Mouse (Mus musculus): ENCODE data around the gene Kif14. TPM values are rescaled to one million over a fixed set of nuclear protein-coding genes. Genes with fewer than 3 reads are reported as not detected.

Kif14 gene
- polyA plus RNA-seq, 1 experiment = 0.50 TPM

DNA sequence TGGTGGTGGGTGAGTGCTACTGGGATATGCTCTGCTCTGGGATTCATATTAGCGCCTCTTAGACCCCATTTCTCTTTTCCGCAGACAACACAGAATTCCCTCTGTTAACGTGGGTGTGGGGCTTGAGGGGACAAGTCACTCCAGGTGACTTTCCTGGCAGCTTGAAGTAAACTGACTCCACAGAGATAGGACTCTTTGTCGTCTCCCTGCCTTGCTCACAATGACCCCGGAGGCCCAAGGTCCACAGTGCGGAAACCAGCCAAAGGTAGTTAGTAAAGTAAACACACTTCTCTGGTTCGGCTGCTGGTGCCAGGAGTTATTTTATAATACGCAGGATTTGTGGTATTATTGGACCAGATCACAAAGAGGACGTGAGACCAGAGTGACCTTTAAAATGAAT, 23.3 kb upstream of the Kif14 start:
- no peak overlapping the region for H3K4me3 ChIP-seq (ENCODE audit: extremely low read depth, insufficient read depth, insufficient read length)
- no peak for DNase-seq (ENCODE audit: low read depth in 1 of 2, low spot score in 2 of 2)
- H3K27me3 ChIP-seq (ENCODE audit: control insufficient read depth, insufficient read depth, low read length) = no peaks in the 10 kb centered on the region
- no peaks in the 10 kb centered on the region for H3K4me1 ChIP-seq (ENCODE audit: control insufficient read depth, insufficient read depth, insufficient read length)
- H3K36me3 ChIP-seq (ENCODE audit: control insufficient read depth, insufficient read depth, low read length) = peaks cover 6% of the 10 kb centered on the region; the same call in 1 of the 2 replicates
- H3K27ac ChIP-seq (ENCODE audit: insufficient read depth, low read length) = no peak overlapping the region
- no peak for TF ChIP-seq CTCF (IDR thresholded peaks at IDR 0.05; ENCODE audit: extremely low read depth, insufficient read depth, insufficient read length, insufficient replicate concordance)
- no peak for TF ChIP-seq POLR2A (IDR thresholded peaks at IDR 0.05; ENCODE audit: low read depth, low read length)
- 90% methylated on average over 9 of the region's 9 CpGs for WGBS

DNA sequence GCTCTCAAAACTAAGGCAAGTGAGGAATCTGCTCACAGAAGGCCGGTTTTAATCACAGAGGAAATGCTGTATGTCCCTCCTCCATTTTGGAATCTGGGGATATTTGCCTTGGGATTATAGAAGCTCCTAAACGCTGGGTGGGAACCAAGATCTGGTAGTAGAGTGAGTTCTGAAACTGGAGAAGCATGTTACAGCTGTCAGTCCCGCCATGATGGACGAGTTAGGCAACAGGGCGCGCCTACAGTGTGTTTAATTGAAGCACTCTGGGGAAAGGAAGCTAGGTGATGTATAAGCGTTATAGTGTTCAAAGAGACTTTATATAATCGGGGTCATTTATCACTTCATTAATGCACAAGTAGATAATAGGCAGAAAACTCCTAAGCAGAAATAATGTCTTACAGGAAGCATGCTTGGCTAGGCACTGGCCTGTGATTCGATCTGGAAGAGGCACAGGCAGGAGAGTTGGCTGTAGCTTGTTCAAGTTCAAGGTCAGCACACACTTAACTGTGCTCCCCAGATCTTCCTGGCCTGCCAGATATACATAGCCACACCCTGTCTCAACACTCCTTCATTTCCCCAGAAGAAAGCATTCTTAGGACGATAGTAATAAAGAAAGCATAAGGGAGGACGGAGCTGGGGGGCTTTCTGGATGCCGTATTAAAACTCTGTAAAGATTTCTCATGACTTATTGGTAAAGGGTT, 21.4 kb upstream of the Kif14 start:
- Histone ChIP-seq H3K4me3 (ENCODE audit: extremely low read depth, insufficient read depth, insufficient read length) (no peak overlapping the region), H3K27ac (ENCODE audit: insufficient read depth, low read length) (no peak overlapping the region), H3K27me3 (ENCODE audit: control insufficient read depth, insufficient read depth, low read length) (no peaks in the 10 kb centered on the region), H3K36me3 (ENCODE audit: control insufficient read depth, insufficient read depth, low read length) (peaks cover 3% of the 10 kb centered on the region; the same call in 1 of the 2 replicates), H3K4me1 (ENCODE audit: control insufficient read depth, insufficient read depth, insufficient read length) (no peaks in the 10 kb centered on the region)
- DNase-seq (ENCODE audit: low read depth in 1 of 2, low spot score in 2 of 2) = no peak
- TF ChIP-seq POLR2A (IDR thresholded peaks at IDR 0.05; ENCODE audit: low read depth, low read length) (no peak), CTCF (IDR thresholded peaks at IDR 0.05; ENCODE audit: extremely low read depth, insufficient read depth, insufficient read length, insufficient replicate concordance) (no peak)
- 84% methylated on average over 12 of the region's 12 CpGs for WGBS

DNA sequence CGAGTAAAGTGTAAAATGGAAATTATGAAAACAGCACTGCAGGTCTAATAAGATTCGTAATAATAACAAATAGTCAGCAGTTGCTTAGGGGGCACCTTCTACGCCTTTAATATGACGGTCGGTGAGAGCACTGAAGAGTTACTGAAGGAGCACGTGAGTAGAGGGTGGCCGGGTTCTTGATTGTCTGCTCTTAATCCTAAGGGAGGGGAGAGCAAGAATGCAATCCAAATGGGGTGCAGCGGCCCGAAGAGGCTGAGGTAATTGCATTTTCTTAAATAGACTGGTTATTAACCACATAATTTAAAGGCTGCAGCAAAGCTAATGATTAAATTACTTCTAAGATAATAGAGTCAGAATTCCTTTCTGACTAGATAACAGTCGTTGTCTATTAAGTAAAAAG, 19.2 kb upstream of the Kif14 start:
- Histone ChIP-seq H3K4me3 (ENCODE audit: extremely low read depth, insufficient read depth, insufficient read length) (no peak overlapping the region), H3K27me3 (ENCODE audit: control insufficient read depth, insufficient read depth, low read length) (no peaks in the 10 kb centered on the region), H3K27ac (ENCODE audit: insufficient read depth, low read length) (no peak overlapping the region), H3K4me1 (ENCODE audit: control insufficient read depth, insufficient read depth, insufficient read length) (no peaks in the 10 kb centered on the region), H3K36me3 (ENCODE audit: control insufficient read depth, insufficient read depth, low read length) (no peaks in the 10 kb centered on the region)
- DNase-seq (ENCODE audit: low read depth in 1 of 2, low spot score in 2 of 2) = no peak
- 89% methylated on average over 10 of the region's 10 CpGs for WGBS
- no peak for TF ChIP-seq POLR2A (IDR thresholded peaks at IDR 0.05; ENCODE audit: low read depth, low read length)
- TF ChIP-seq CTCF (IDR thresholded peaks at IDR 0.05; ENCODE audit: extremely low read depth, insufficient read depth, insufficient read length, insufficient replicate concordance) = no peak

DNA sequence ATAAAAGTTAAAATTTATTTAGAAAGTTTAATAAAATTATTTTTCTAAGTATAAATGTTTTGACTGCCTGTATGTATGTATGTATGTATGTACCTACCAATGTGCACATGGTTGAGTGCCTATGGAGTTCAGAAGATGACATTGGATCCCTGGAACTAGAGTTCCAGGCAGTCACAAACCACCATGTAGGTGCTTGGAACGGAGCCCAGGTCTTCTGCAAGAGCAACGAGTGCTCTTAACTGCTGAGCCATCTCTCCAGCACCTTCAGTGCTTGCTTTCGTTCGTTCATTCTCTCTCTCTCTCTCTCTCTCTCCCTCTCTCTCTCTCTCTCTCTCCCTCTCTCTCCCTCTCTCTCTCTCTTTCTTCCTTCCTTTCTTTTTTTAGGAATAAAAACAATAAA, 18.8 kb upstream of the Kif14 start:
- WGBS = 80% methylated on average over 4 of the region's 4 CpGs
- Histone ChIP-seq H3K36me3 (ENCODE audit: control insufficient read depth, insufficient read depth, low read length) (no peaks in the 10 kb centered on the region), H3K27ac (ENCODE audit: insufficient read depth, low read length) (no peak overlapping the region), H3K27me3 (ENCODE audit: control insufficient read depth, insufficient read depth, low read length) (no peaks in the 10 kb centered on the region), H3K4me1 (ENCODE audit: control insufficient read depth, insufficient read depth, insufficient read length) (no peaks in the 10 kb centered on the region), H3K4me3 (ENCODE audit: extremely low read depth, insufficient read depth, insufficient read length) (no peak overlapping the region)
- TF ChIP-seq CTCF (IDR thresholded peaks at IDR 0.05; ENCODE audit: extremely low read depth, insufficient read depth, insufficient read length, insufficient replicate concordance) = no peak
- TF ChIP-seq POLR2A (IDR thresholded peaks at IDR 0.05; ENCODE audit: low read depth, low read length) = no peak
- no peak for DNase-seq (ENCODE audit: low read depth in 1 of 2, low spot score in 2 of 2)

DNA sequence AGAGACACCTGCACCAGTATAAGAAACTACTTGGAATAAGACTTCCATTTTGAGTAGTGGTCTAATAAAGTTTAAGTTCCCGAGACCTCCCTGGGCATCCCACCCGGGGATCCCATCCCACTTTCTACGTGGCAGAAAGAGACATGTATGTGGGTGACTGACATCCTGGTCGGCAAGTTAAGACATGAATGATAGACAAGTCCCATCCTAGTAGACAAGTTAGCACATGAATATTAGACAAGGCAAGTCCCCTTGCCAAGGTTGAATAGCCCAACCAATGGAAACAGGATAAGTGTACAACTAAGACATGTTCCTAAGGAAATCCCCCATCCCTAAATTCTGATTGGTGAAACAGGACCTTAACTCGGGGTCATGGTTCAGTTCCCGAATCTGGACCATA, 16.6 kb upstream of the Kif14 start:
- TF ChIP-seq CTCF (IDR thresholded peaks at IDR 0.05; ENCODE audit: extremely low read depth, insufficient read depth, insufficient read length, insufficient replicate concordance) = no peak
- no peak for TF ChIP-seq POLR2A (IDR thresholded peaks at IDR 0.05; ENCODE audit: low read depth, low read length)
- 90% methylated on average over 6 of the region's 6 CpGs for WGBS
- H3K4me3 ChIP-seq (ENCODE audit: extremely low read depth, insufficient read depth, insufficient read length) = no peak overlapping the region
- H3K36me3 ChIP-seq (ENCODE audit: control insufficient read depth, insufficient read depth, low read length) = no peaks in the 10 kb centered on the region
- no peaks in the 10 kb centered on the region for H3K27me3 ChIP-seq (ENCODE audit: control insufficient read depth, insufficient read depth, low read length)
- no peak overlapping the region for H3K27ac ChIP-seq (ENCODE audit: insufficient read depth, low read length)
- no peaks in the 10 kb centered on the region for H3K4me1 ChIP-seq (ENCODE audit: control insufficient read depth, insufficient read depth, insufficient read length)
- DNase-seq (ENCODE audit: low read depth in 1 of 2, low spot score in 2 of 2) = no peak

DNA sequence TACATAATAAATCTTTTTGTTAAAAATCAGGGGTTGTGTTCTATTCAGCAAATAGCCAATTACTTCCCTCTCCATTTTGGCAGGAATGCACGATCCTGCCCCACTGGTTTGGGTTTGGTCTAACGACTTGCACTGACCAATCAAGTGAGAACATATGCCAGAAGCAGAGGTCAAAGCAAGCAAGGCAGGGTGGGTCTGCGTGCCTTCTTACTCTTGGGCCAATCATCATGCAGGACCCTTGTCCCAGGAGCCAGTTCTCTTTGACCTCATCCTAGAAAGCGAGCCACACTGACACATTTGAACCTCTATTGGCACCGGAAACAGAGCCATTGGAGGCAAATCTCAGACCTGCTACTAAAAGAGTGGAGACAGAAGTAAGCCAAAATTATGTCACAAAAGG, 15.9 kb upstream of the Kif14 start:
- H3K27ac ChIP-seq (ENCODE audit: insufficient read depth, low read length) = no peak overlapping the region
- TF ChIP-seq CTCF (IDR thresholded peaks at IDR 0.05; ENCODE audit: extremely low read depth, insufficient read depth, insufficient read length, insufficient replicate concordance) (no peak), POLR2A (IDR thresholded peaks at IDR 0.05; ENCODE audit: low read depth, low read length) (no peak)
- no peaks in the 10 kb centered on the region for H3K36me3 ChIP-seq (ENCODE audit: control insufficient read depth, insufficient read depth, low read length)
- WGBS = 81% methylated on average over 5 of the region's 5 CpGs
- H3K4me3 ChIP-seq (ENCODE audit: extremely low read depth, insufficient read depth, insufficient read length) = no peak overlapping the region
- no peaks in the 10 kb centered on the region for H3K27me3 ChIP-seq (ENCODE audit: control insufficient read depth, insufficient read depth, low read length)
- H3K4me1 ChIP-seq (ENCODE audit: control insufficient read depth, insufficient read depth, insufficient read length) = no peaks in the 10 kb centered on the region
- DNase-seq (ENCODE audit: low read depth in 1 of 2, low spot score in 2 of 2) = no peak

DNA sequence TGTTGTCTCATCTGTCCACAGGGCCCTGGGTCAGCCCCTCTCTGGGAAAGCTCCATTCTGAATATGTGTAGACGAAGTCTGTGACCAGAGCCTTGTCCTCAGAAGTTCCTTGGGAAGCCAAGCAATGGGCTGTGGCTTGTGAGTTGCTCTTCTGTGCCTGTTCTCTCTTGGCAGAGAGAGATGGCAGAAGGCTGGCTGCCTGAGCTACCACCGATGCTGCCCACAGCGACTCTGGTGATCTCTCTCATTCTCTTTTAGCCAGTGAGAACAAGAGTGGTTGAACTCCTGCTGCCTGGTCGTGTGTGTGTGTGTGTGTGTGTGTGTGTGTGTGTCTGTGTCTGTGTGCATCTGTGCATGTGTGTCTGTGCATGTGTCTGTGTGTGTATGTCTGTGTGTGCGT, 13.7 kb upstream of the Kif14 start:
- TF ChIP-seq CTCF (IDR thresholded peaks at IDR 0.05; ENCODE audit: extremely low read depth, insufficient read depth, insufficient read length, insufficient replicate concordance) = no peak
- no peak for TF ChIP-seq POLR2A (IDR thresholded peaks at IDR 0.05; ENCODE audit: low read depth, low read length)
- H3K4me3 ChIP-seq (ENCODE audit: extremely low read depth, insufficient read depth, insufficient read length) = no peak overlapping the region
- no peak for DNase-seq (ENCODE audit: low read depth in 1 of 2, low spot score in 2 of 2)
- H3K27me3 ChIP-seq (ENCODE audit: control insufficient read depth, insufficient read depth, low read length) = no peaks in the 10 kb centered on the region
- no peak overlapping the region for H3K27ac ChIP-seq (ENCODE audit: insufficient read depth, low read length)
- WGBS = 77% methylated on average over 5 of the region's 5 CpGs
- no peaks in the 10 kb centered on the region for H3K4me1 ChIP-seq (ENCODE audit: control insufficient read depth, insufficient read depth, insufficient read length)
- H3K36me3 ChIP-seq (ENCODE audit: control insufficient read depth, insufficient read depth, low read length) = no peaks in the 10 kb centered on the region

Measured in spleen, adult 2 months (tissue).